Mouse (Mus musculus): Measurements from ENCODE around the gene Fbrs. TPM values are rescaled to one million over a fixed set of nuclear protein-coding genes. Genes with fewer than 3 reads are reported as not detected.
A peak's percentile ranks its signal among the peaks of the same experiment; 100 is the strongest.
"Not testable (repeated sequence)": the region's sequence is repeated elsewhere in the genome, so short reads cannot be mapped to it uniquely, and the experiment has no call there.

The Fbrs gene
- polyA plus RNA-seq, 1 experiment from 2014 or later = 17.8 TPM

- H3K9ac ChIP-seq (replicated peaks; ENCODE audit: low read length); H3K36me3 ChIP-seq (ENCODE audit: control insufficient read depth, insufficient read depth, low read length); H3K9me3 ChIP-seq (ENCODE audit: control insufficient read depth, low read length); H3K4me3 ChIP-seq (replicated peaks; ENCODE audit: low read depth, low read length); H3K27ac ChIP-seq (replicated peaks; ENCODE audit: low read depth, low read length); DNase-seq; H3K4me2 ChIP-seq (ENCODE audit: low read length); ATAC-seq (ENCODE audit: low FRiP score, low TSS enrichment); H3K27me3 ChIP-seq (ENCODE audit: control insufficient read depth, insufficient read depth, low read length): not testable (repeated sequence)
- peaks cover 13% of the 10 kb centered on the region for H3K4me1 ChIP-seq (ENCODE audit: control insufficient read depth, insufficient read depth, low read length)
- WGBS = 90% methylated on average over 3 of the region's 4 CpGs
Observed at GRCm38 (mm10) chr7:127509830-127510229, 30.8 kb downstream of the Fbrs start.

- peaks cover 13% of the 10 kb centered on the region for H3K4me1 ChIP-seq (ENCODE audit: control insufficient read depth, insufficient read depth, low read length)
- H3K9me3 ChIP-seq (ENCODE audit: control insufficient read depth, low read length) = no peaks in the 10 kb centered on the region
- peak overlapping the region; percentile 76 for H3K4me3 ChIP-seq (replicated peaks; ENCODE audit: low read depth, low read length)
- peak overlapping the region; percentile 96 for H3K27ac ChIP-seq (replicated peaks; ENCODE audit: low read depth, low read length)
- peak; percentile 38 for DNase-seq
- H3K4me2 ChIP-seq (ENCODE audit: low read length) = peak overlapping the region; percentile 50
- peaks cover 21% of the 10 kb centered on the region for H3K36me3 ChIP-seq (ENCODE audit: control insufficient read depth, insufficient read depth, low read length)
- ATAC-seq (ENCODE audit: low FRiP score, low TSS enrichment) = no peak
- WGBS = 33% methylated on average over 8 of the region's 8 CpGs
- peak overlapping the region; percentile 71; the same call in 1 of the 2 replicates for H3K9ac ChIP-seq (replicated peaks; ENCODE audit: low read length)
- H3K27me3 ChIP-seq (ENCODE audit: control insufficient read depth, insufficient read depth, low read length) = no peaks in the 10 kb centered on the region
Observed at GRCm38 (mm10) chr7:127511241-127511640, 32.2 kb downstream of the Fbrs start.

GRCm38 (mm10) chr7:127511808-127512230 lies 32.8 kb downstream of the Fbrs start, which contains the start of gene Srcap:
Gene Srcap, plus strand, starts transcription at chr7:127511983.
- peak within 1 kb of the TSS; percentile 76 for H3K4me3 ChIP-seq (replicated peaks; ENCODE audit: low read depth, low read length)
- H3K4me1 ChIP-seq (ENCODE audit: control insufficient read depth, insufficient read depth, low read length) = peaks cover 13% of the 10 kb centered on the region
- peaks cover 27% of the 10 kb centered on the region for H3K36me3 ChIP-seq (ENCODE audit: control insufficient read depth, insufficient read depth, low read length)
- peak within 1 kb of the TSS; percentile 64 for H3K4me2 ChIP-seq (ENCODE audit: low read length)
- H3K27ac ChIP-seq (replicated peaks; ENCODE audit: low read depth, low read length) = peak within 1 kb of the TSS; percentile 96
- H3K9ac ChIP-seq (replicated peaks; ENCODE audit: low read length) = peak within 1 kb of the TSS; percentile 71
- H3K27me3 ChIP-seq (ENCODE audit: control insufficient read depth, insufficient read depth, low read length) = no peaks in the 10 kb centered on the region
- no peaks in the 10 kb centered on the region for H3K9me3 ChIP-seq (ENCODE audit: control insufficient read depth, low read length)
- whole genome bisulfite sequencing = under 1% methylated on average over 37 of the region's 37 CpGs
- peak; percentile 98 for DNase-seq
- peak; percentile 99 for ATAC-seq (ENCODE audit: low FRiP score, low TSS enrichment)

- ATAC-seq (ENCODE audit: low FRiP score, low TSS enrichment) (peak; percentile 91), DNase-seq (peak; percentile 97)
- peak overlapping the region; percentile 96 for H3K27ac ChIP-seq (replicated peaks; ENCODE audit: low read depth, low read length)
- peak overlapping the region; percentile 64 for H3K4me2 ChIP-seq (ENCODE audit: low read length)
- peaks cover 33% of the 10 kb centered on the region for H3K36me3 ChIP-seq (ENCODE audit: control insufficient read depth, insufficient read depth, low read length)
- no peaks in the 10 kb centered on the region for H3K27me3 ChIP-seq (ENCODE audit: control insufficient read depth, insufficient read depth, low read length)
- H3K4me1 ChIP-seq (ENCODE audit: control insufficient read depth, insufficient read depth, low read length) = peaks cover 13% of the 10 kb centered on the region
- H3K9me3 ChIP-seq (ENCODE audit: control insufficient read depth, low read length) = no peaks in the 10 kb centered on the region
- H3K4me3 ChIP-seq (replicated peaks; ENCODE audit: low read depth, low read length) = peak overlapping the region; percentile 76
- peak overlapping the region; percentile 71 for H3K9ac ChIP-seq (replicated peaks; ENCODE audit: low read length)
- WGBS = under 1% methylated on average over 77 of the region's 93 CpGs
Observed at GRCm38 (mm10) chr7:127512231-127513015, 33.4 kb downstream of the Fbrs start.

GRCm38 (mm10) chr7:127513016-127513390 lies 34.0 kb downstream of the Fbrs start:
- Histone ChIP-seq H3K27ac (replicated peaks; ENCODE audit: low read depth, low read length) (peak overlapping the region; percentile 96), H3K4me2 (ENCODE audit: low read length) (peak overlapping the region; percentile 64), H3K4me1 (ENCODE audit: control insufficient read depth, insufficient read depth, low read length) (peaks cover 13% of the 10 kb centered on the region), H3K27me3 (ENCODE audit: control insufficient read depth, insufficient read depth, low read length) (no peaks in the 10 kb centered on the region), H3K9me3 (ENCODE audit: control insufficient read depth, low read length) (no peaks in the 10 kb centered on the region), H3K9ac (replicated peaks; ENCODE audit: low read length) (peak overlapping the region; percentile 71), H3K4me3 (replicated peaks; ENCODE audit: low read depth, low read length) (peak overlapping the region; percentile 76), H3K36me3 (ENCODE audit: control insufficient read depth, insufficient read depth, low read length) (peaks cover 39% of the 10 kb centered on the region)
- DNase-seq (no peak), ATAC-seq (ENCODE audit: low FRiP score, low TSS enrichment) (no peak)
- WGBS = 41% methylated on average over 8 of the region's 8 CpGs

- Histone ChIP-seq H3K9me3 (ENCODE audit: control insufficient read depth, low read length) (no peaks in the 10 kb centered on the region), H3K36me3 (ENCODE audit: control insufficient read depth, insufficient read depth, low read length) (peaks cover 46% of the 10 kb centered on the region), H3K4me3 (replicated peaks; ENCODE audit: low read depth, low read length) (peak overlapping the region; percentile 76), H3K27me3 (ENCODE audit: control insufficient read depth, insufficient read depth, low read length) (no peaks in the 10 kb centered on the region), H3K27ac (replicated peaks; ENCODE audit: low read depth, low read length) (no peak overlapping the region), H3K4me2 (ENCODE audit: low read length) (peak overlapping the region; percentile 64), H3K4me1 (ENCODE audit: control insufficient read depth, insufficient read depth, low read length) (peaks cover 13% of the 10 kb centered on the region), H3K9ac (replicated peaks; ENCODE audit: low read length) (no peak overlapping the region; the same call in 1 of the 2 replicates)
- ATAC-seq (ENCODE audit: low FRiP score, low TSS enrichment) (no peak), DNase-seq (no peak)
- WGBS = 92% methylated on average over 3 of the region's 3 CpGs
Observed at GRCm38 (mm10) chr7:127513781-127514180, 34.8 kb downstream of the Fbrs start.

- ATAC-seq (ENCODE audit: low FRiP score, low TSS enrichment) (no peak), DNase-seq (no peak)
- Histone ChIP-seq H3K4me3 (replicated peaks; ENCODE audit: low read depth, low read length) (no peak overlapping the region), H3K9me3 (ENCODE audit: control insufficient read depth, low read length) (no peaks in the 10 kb centered on the region), H3K4me1 (ENCODE audit: control insufficient read depth, insufficient read depth, low read length) (peaks cover 13% of the 10 kb centered on the region), H3K4me2 (ENCODE audit: low read length) (no peak overlapping the region), H3K9ac (replicated peaks; ENCODE audit: low read length) (no peak overlapping the region), H3K27me3 (ENCODE audit: control insufficient read depth, insufficient read depth, low read length) (no peaks in the 10 kb centered on the region), H3K27ac (replicated peaks; ENCODE audit: low read depth, low read length) (no peak overlapping the region), H3K36me3 (ENCODE audit: control insufficient read depth, insufficient read depth, low read length) (peaks cover 62% of the 10 kb centered on the region)
- 93% methylated on average over 7 of the region's 7 CpGs for WGBS
Observed at GRCm38 (mm10) chr7:127515846-127516245, 36.8 kb downstream of the Fbrs start.

- no peaks in the 10 kb centered on the region for H3K27me3 ChIP-seq (ENCODE audit: control insufficient read depth, insufficient read depth, low read length)
- peaks cover 13% of the 10 kb centered on the region for H3K4me1 ChIP-seq (ENCODE audit: control insufficient read depth, insufficient read depth, low read length)
- DNase-seq (no peak), ATAC-seq (ENCODE audit: low FRiP score, low TSS enrichment) (no peak)
- peaks cover 67% of the 10 kb centered on the region for H3K36me3 ChIP-seq (ENCODE audit: control insufficient read depth, insufficient read depth, low read length)
- H3K9me3 ChIP-seq (ENCODE audit: control insufficient read depth, low read length) = no peaks in the 10 kb centered on the region
- no peak overlapping the region for H3K4me2 ChIP-seq (ENCODE audit: low read length)
- H3K27ac ChIP-seq (replicated peaks; ENCODE audit: low read depth, low read length) = no peak overlapping the region
- WGBS = 98% methylated on average over 6 of the region's 7 CpGs
- no peak overlapping the region for H3K9ac ChIP-seq (replicated peaks; ENCODE audit: low read length)
- no peak overlapping the region for H3K4me3 ChIP-seq (replicated peaks; ENCODE audit: low read depth, low read length)
Observed at GRCm38 (mm10) chr7:127516344-127516743, 37.3 kb downstream of the Fbrs start.

- WGBS = 94% methylated on average over 3 of the region's 3 CpGs
- no peak within 1 kb of the TSS for H3K9ac ChIP-seq (replicated peaks; ENCODE audit: low read length)
- H3K27me3 ChIP-seq (ENCODE audit: control insufficient read depth, insufficient read depth, low read length) = no peaks in the 10 kb centered on the region
- no peak within 1 kb of the TSS for H3K4me3 ChIP-seq (replicated peaks; ENCODE audit: low read depth, low read length)
- ATAC-seq (ENCODE audit: low FRiP score, low TSS enrichment) (no peak), DNase-seq (no peak)
- H3K27ac ChIP-seq (replicated peaks; ENCODE audit: low read depth, low read length) = no peak within 1 kb of the TSS
- no peak within 1 kb of the TSS for H3K4me2 ChIP-seq (ENCODE audit: low read length)
- peaks cover 91% of the 10 kb centered on the region for H3K36me3 ChIP-seq (ENCODE audit: control insufficient read depth, insufficient read depth, low read length)
- H3K9me3 ChIP-seq (ENCODE audit: control insufficient read depth, low read length) = no peaks in the 10 kb centered on the region
- H3K4me1 ChIP-seq (ENCODE audit: control insufficient read depth, insufficient read depth, low read length) = no peaks in the 10 kb centered on the region
Observed at GRCm38 (mm10) chr7:127519284-127519683, 40.3 kb downstream of the Fbrs start, which contains the start of gene Gm42715. Gene Gm42715, plus strand, starts transcription at chr7:127519584.
